Mouse (Mus musculus) embryonic facial prominence, embryonic 15.5 days (tissue): Measurements from ENCODE around the gene Asic1. TPM values are rescaled to one million over a fixed set of nuclear protein-coding genes. Genes with fewer than 3 reads are reported as not detected.
A peak's percentile ranks its signal among the peaks of the same experiment; 100 is the strongest.
"Not testable (repeated sequence)": the region's sequence is repeated elsewhere in the genome, so short reads cannot be mapped to it uniquely, and the experiment has no call there.

Source experiments
- ATAC-seq: fragments of 200-750 bp; cut with Nextera tagmentation; 2 replicates; pipeline ENCODE4 v1.8.0; 2017; ENCODE audit warnings: low read depth, moderate TSS enrichment; ENCODE audit not compliant: insufficient number of reproducible peaks, low FRiP score, low TSS enrichment
- H3K27ac ChIP-seq: fragments of 300-500 bp; sonication (generic); replicated peaks from 2 replicates; pipeline ENCODE4 v1.5.1; 2015; ENCODE audit warnings: mild to moderate bottlenecking, inconsistent platforms
- H3K27me3 ChIP-seq: fragments of 300-500 bp; sonication (generic); 2 replicates; pipeline ENCODE4 v1.6.1; 2015; ENCODE audit warnings: inconsistent platforms
- H3K36me3 ChIP-seq: fragments of 300-500 bp; sonication (generic); 2 replicates; pipeline ENCODE4 v1.6.1; 2015; ENCODE audit warnings: mild to moderate bottlenecking, inconsistent platforms
- H3K4me1 ChIP-seq: fragments of 300-500 bp; sonication (generic); 2 replicates; pipeline ENCODE4 v1.6.1; 2015; ENCODE audit warnings: inconsistent platforms
- H3K4me2 ChIP-seq: fragments of 300-500 bp; sonication (generic); replicated peaks from 2 replicates; pipeline ENCODE4 v1.6.1; 2015; ENCODE audit warnings: mild to moderate bottlenecking, inconsistent platforms
- H3K4me3 ChIP-seq: fragments of 300-500 bp; sonication (generic); replicated peaks from 2 replicates; pipeline ENCODE4 v1.5.1; 2015; ENCODE audit warnings: mild to moderate bottlenecking, inconsistent platforms
- H3K9ac ChIP-seq: fragments of 300-500 bp; sonication (generic); 2 replicates; pipeline ENCODE4 v1.6.1; 2015; ENCODE audit warnings: inconsistent platforms
- H3K9me3 ChIP-seq: fragments of 300-500 bp; sonication (generic); replicated peaks from 2 replicates; pipeline ENCODE4 v1.6.1; 2016; ENCODE audit warnings: inconsistent platforms
- WGBS: fragments of 180-500 bp; shearing (Covaris S2); methylation state at CpG from one replicate; pipeline ENCODE4 v1.1.7; 2015; 5-methylcytosine and 5-hydroxymethylcytosine counted together
- polyA plus RNA-seq: library from polyadenylated mRNA; unstranded; fragments of >200 nt; fragmentation: Nextera tagmentation; extraction: Ambion mirVana; gene quantifications from 2 replicates; pipeline ENCODE4 v1.2.1, GENCODE M21; 2015

Asic1 gene
- polyA plus RNA-seq, 1 experiment from 2014 or later: 4.6 TPM

GRCm38 (mm10) chr15:99684156-99684555 lies 14.0 kb downstream of the Asic1 start:
- Histone ChIP-seq H3K36me3 (no peaks in the 10 kb centered on the region), H3K9ac (no peak overlapping the region), H3K4me1 (no peaks in the 10 kb centered on the region), H3K9me3 (no peaks in the 10 kb centered on the region), H3K4me3 (no peak overlapping the region), H3K27ac (no peak overlapping the region), H3K27me3 (no peaks in the 10 kb centered on the region), H3K4me2 (no peak overlapping the region)
- WGBS: 93% methylated on average over 5 of the region's 5 CpGs
- no peak for ATAC-seq

GRCm38 (mm10) chr15:99688712-99689111 lies 18.5 kb downstream of the Asic1 start:
- peaks cover 12% of the 10 kb centered on the region for H3K27me3 ChIP-seq
- 4% methylated on average over 4 of the region's 4 CpGs for WGBS
- no peak overlapping the region for H3K4me3 ChIP-seq
- no peaks in the 10 kb centered on the region for H3K36me3 ChIP-seq
- 0 out of 2 replicates have a peak, but pooled peaks have one; percentile 34 for ATAC-seq
- H3K9me3 ChIP-seq: no peaks in the 10 kb centered on the region
- no peak overlapping the region for H3K4me2 ChIP-seq
- H3K9ac ChIP-seq: no peak overlapping the region
- H3K4me1 ChIP-seq: no peaks in the 10 kb centered on the region
- H3K27ac ChIP-seq: no peak overlapping the region

GRCm38 (mm10) chr15:99690924-99691323 lies 20.8 kb downstream of the Asic1 start:
- Histone ChIP-seq H3K27me3 (peaks cover 12% of the 10 kb centered on the region), H3K9ac (no peak overlapping the region), H3K4me2 (no peak overlapping the region), H3K27ac (no peak overlapping the region), H3K4me1 (no peaks in the 10 kb centered on the region), H3K36me3 (no peaks in the 10 kb centered on the region), H3K9me3 (no peaks in the 10 kb centered on the region), H3K4me3 (no peak overlapping the region)
- no peak for ATAC-seq
- WGBS: 23% methylated on average over 4 of the region's 4 CpGs

DNA sequence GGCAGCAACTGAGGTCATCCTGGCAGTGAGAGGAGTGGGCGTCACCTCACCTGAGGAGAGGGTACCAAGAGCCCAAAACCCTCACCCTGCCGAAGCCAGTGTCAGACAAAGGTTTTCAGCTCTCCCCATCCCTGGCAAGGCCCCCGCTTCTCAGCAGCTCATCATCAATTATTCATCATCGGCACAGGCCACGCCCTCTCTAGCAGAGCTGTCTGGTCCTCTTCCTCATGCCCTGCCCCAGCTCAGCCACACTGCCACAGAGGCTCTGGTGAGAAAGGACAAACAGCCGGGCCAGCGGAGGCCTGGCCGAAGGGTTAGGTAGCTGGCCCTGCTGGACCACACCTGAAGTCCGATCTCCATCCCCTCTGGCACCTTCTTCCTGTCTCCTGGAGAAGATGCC lies 21.8 kb downstream of the Asic1 start:
- Histone ChIP-seq H3K4me3 (no peak overlapping the region), H3K9me3 (no peaks in the 10 kb centered on the region), H3K9ac (no peak overlapping the region), H3K36me3 (no peaks in the 10 kb centered on the region), H3K27me3 (peaks cover 16% of the 10 kb centered on the region), H3K4me1 (no peaks in the 10 kb centered on the region), H3K4me2 (no peak overlapping the region), H3K27ac (no peak overlapping the region)
- WGBS: 63% methylated on average over 9 of the region's 9 CpGs
- ATAC-seq: no peak; the same call in 1 of the 2 replicates

DNA sequence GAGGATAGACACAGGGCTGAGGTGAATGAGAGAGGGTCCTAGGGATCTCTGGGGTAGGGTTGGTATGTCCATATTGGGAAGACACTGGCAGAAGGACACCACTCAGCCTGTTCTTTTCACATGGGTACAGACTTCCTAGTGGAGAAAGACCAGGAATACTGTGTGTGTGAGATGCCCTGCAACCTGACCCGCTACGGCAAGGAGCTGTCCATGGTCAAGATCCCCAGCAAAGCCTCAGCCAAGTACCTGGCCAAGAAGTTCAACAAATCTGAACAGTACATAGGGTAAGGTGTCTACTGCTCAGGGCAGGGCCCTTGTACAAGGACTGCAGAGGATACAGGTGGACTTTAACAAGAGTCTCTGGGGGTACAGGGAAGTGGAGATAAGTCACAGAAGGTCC lies 27.1 kb downstream of the Asic1 start:
- no peaks in the 10 kb centered on the region for H3K9me3 ChIP-seq
- WGBS: 20% methylated on average over 2 of the region's 2 CpGs
- H3K27ac ChIP-seq: no peak overlapping the region
- peaks cover 17% of the 10 kb centered on the region; the same call in 1 of the 2 replicates for H3K27me3 ChIP-seq
- no peak overlapping the region for H3K4me2 ChIP-seq
- ATAC-seq: no peak
- H3K9ac ChIP-seq: no peak overlapping the region
- no peaks in the 10 kb centered on the region for H3K36me3 ChIP-seq
- H3K4me3 ChIP-seq: no peak overlapping the region
- peaks cover 18% of the 10 kb centered on the region; the same call in 1 of the 2 replicates for H3K4me1 ChIP-seq

GRCm38 (mm10) chr15:99698533-99699085 lies 28.4 kb downstream of the Asic1 start:
- Histone ChIP-seq H3K36me3 (no peaks in the 10 kb centered on the region), H3K4me1 (peaks cover 30% of the 10 kb centered on the region), H3K9ac (no peak overlapping the region), H3K4me3 (no peak overlapping the region), H3K4me2 (no peak overlapping the region), H3K27me3 (peaks cover 17% of the 10 kb centered on the region; the same call in 1 of the 2 replicates), H3K27ac (no peak overlapping the region), H3K9me3 (no peaks in the 10 kb centered on the region)
- WGBS: 35% methylated on average over 20 of the region's 20 CpGs
- ATAC-seq: no peak

GRCm38 (mm10) chr15:99699715-99700114 lies 29.5 kb downstream of the Asic1 start:
- no peak overlapping the region for H3K4me2 ChIP-seq
- peaks cover 41% of the 10 kb centered on the region for H3K4me1 ChIP-seq
- H3K36me3 ChIP-seq: peaks cover 3% of the 10 kb centered on the region; the same call in 1 of the 2 replicates
- no peaks in the 10 kb centered on the region for H3K9me3 ChIP-seq
- WGBS: 92% methylated on average over 10 of the region's 10 CpGs
- ATAC-seq: no peak
- no peak overlapping the region for H3K4me3 ChIP-seq
- no peak overlapping the region for H3K27ac ChIP-seq
- H3K9ac ChIP-seq: no peak overlapping the region
- peaks cover 17% of the 10 kb centered on the region; the same call in 1 of the 2 replicates for H3K27me3 ChIP-seq

GRCm38 (mm10) chr15:99700219-99701106 lies 30.3 kb downstream of the Asic1 start:
- Histone ChIP-seq H3K4me2 (no peak overlapping the region), H3K9ac (no peak overlapping the region), H3K36me3 (peaks cover 8% of the 10 kb centered on the region; the same call in 1 of the 2 replicates), H3K27me3 (peaks cover 17% of the 10 kb centered on the region; the same call in 1 of the 2 replicates), H3K4me3 (no peak overlapping the region), H3K9me3 (no peaks in the 10 kb centered on the region), H3K27ac (no peak overlapping the region), H3K4me1 (peaks cover 41% of the 10 kb centered on the region)
- WGBS: 88% methylated on average over 18 of the region's 18 CpGs
- ATAC-seq: no peak

DNA sequence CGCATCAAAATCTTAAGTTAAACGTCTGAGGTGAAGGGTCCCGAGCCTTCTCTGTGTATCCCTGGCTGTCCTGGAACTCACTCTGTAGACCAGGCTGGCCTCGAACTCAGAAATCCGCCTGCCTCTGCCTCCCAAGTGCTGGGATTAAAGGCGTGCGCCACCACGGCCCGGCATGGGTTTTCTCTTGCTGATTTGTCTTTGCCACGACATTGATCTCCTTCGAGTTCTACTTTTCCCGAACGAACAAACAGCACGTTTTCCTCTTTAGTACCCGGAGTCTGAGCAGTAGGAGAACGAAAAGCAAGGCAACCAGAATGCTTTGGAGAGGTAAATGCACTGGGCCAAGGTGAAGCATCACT lies 31.5 kb downstream of the Asic1 start:
- H3K27ac ChIP-seq: peak overlapping the region; percentile 96
- 0 out of 2 replicates have a peak overlapping the region, but pooled peaks have one; percentile 93 for H3K9ac ChIP-seq
- peak overlapping the region; percentile 59 for H3K4me2 ChIP-seq
- peak overlapping the region; percentile 85 for H3K4me3 ChIP-seq
- not testable (repeated sequence) for H3K9me3 ChIP-seq, ATAC-seq
- WGBS: 46% methylated on average over 16 of the region's 16 CpGs
- peaks cover 13% of the 10 kb centered on the region; the same call in 1 of the 2 replicates for H3K27me3 ChIP-seq
- H3K4me1 ChIP-seq: peaks cover 41% of the 10 kb centered on the region
- peaks cover 15% of the 10 kb centered on the region; the same call in 1 of the 2 replicates for H3K36me3 ChIP-seq

- Histone ChIP-seq H3K9ac (peak within 1 kb of the TSS; percentile 93), H3K4me3 (peak within 1 kb of the TSS; percentile 85), H3K27ac (peak within 1 kb of the TSS; percentile 96), H3K27me3 (peaks cover 11% of the 10 kb centered on the region; the same call in 1 of the 2 replicates), H3K4me1 (peaks cover 41% of the 10 kb centered on the region), H3K9me3 (no peaks in the 10 kb centered on the region), H3K4me2 (peak within 1 kb of the TSS; percentile 59), H3K36me3 (peaks cover 19% of the 10 kb centered on the region)
- peak; percentile 95 for ATAC-seq
- under 1% methylated on average over 70 of the region's 71 CpGs for WGBS
Observed at GRCm38 (mm10) chr15:99701999-99702900, 32.1 kb downstream of the Asic1 start, which contains the start of gene Smarcd1. Gene Smarcd1 (plus strand): TSS chr15:99702129.
